Mouse (Mus musculus) T-helper 1 cell (primary cell): ENCODE data around the gene Bmpr1a.

Experiments used
- in situ Hi-C: fragments of 300-600 bp; cut with MboI, MseI; formaldehyde crosslinking; loops from one replicate; pipeline ENCODE4 v1.15.1; 2025; ENCODE audit warnings: high pct_unique_total_duplicates

Gene Bmpr1a

GRCm38 (mm10) chr14:34503325-34503647 is at the start of gene Bmpr1a:
Gene Bmpr1a, minus strand, starts transcription at chr14:34503341.
- in situ Hi-C loops: loop anchor here (5.0 kb wide), 1 partner anchor 44 kb away; no protein-coding TSS in a partner anchor

- in situ Hi-C loops: no loop called here
Measured at GRCm38 (mm10) chr14:34552226-34552625, 49.1 kb upstream of the Bmpr1a start.

GRCm38 (mm10) chr14:34549004-34549671 is 46.0 kb upstream of the Bmpr1a start:
- in situ Hi-C loops: loop anchor here (5.0 kb wide), 1 partner anchor 47 kb away; the partner anchor contains the start of gene Bmpr1a

GRCm38 (mm10) chr14:34548391-34549001 is 45.4 kb upstream of the Bmpr1a start:
- in situ Hi-C loops: loop anchor here (5.0 kb wide), 1 partner anchor 46 kb away; the partner anchor contains the start of gene Bmpr1a

GRCm38 (mm10) chr14:34544545-34544944 is 41.4 kb upstream of the Bmpr1a start:
- in situ Hi-C loops: no loop called here

GRCm38 (mm10) chr14:34544001-34544400 is 40.9 kb upstream of the Bmpr1a start:
- in situ Hi-C loops: no loop called here

GRCm38 (mm10) chr14:34543596-34543995 is 40.5 kb upstream of the Bmpr1a start:
- in situ Hi-C loops: no loop called here

GRCm38 (mm10) chr14:34541896-34542295 is 38.8 kb upstream of the Bmpr1a start:
- in situ Hi-C loops: no loop called here

- in situ Hi-C loops: no loop called here
Measured at GRCm38 (mm10) chr14:34540685-34541162, 37.6 kb upstream of the Bmpr1a start.

- in situ Hi-C loops: no loop called here
Measured at GRCm38 (mm10) chr14:34535883-34536282, 32.7 kb upstream of the Bmpr1a start.

GRCm38 (mm10) chr14:34533537-34533936 is 30.4 kb upstream of the Bmpr1a start:
- in situ Hi-C loops: no loop called here

- in situ Hi-C loops: no loop called here
Measured at GRCm38 (mm10) chr14:34532536-34532935, 29.4 kb upstream of the Bmpr1a start.

GRCm38 (mm10) chr14:34528804-34529203 is 25.7 kb upstream of the Bmpr1a start:
- in situ Hi-C loops: no loop called here

- in situ Hi-C loops: no loop called here
Measured at GRCm38 (mm10) chr14:34522701-34523100, 19.6 kb upstream of the Bmpr1a start, which contains the start of gene 9230112D13Rik. Gene 9230112D13Rik, minus strand, starts transcription at chr14:34522801.

GRCm38 (mm10) chr14:34517959-34518544 is 14.9 kb upstream of the Bmpr1a start:
- in situ Hi-C loops: no loop called here

- in situ Hi-C loops: no loop called here
Measured at GRCm38 (mm10) chr14:34516960-34517577, 13.9 kb upstream of the Bmpr1a start.

GRCm38 (mm10) chr14:34515860-34516259 is 12.7 kb upstream of the Bmpr1a start:
- in situ Hi-C loops: no loop called here

- in situ Hi-C loops: no loop called here
Measured at GRCm38 (mm10) chr14:34514120-34514519, 11.0 kb upstream of the Bmpr1a start.

GRCm38 (mm10) chr14:34512602-34513001 is 9.5 kb upstream of the Bmpr1a start:
- in situ Hi-C loops: no loop called here

- in situ Hi-C loops: no loop called here
Measured at GRCm38 (mm10) chr14:34511901-34512300, 8.8 kb upstream of the Bmpr1a start.

- in situ Hi-C loops: no loop called here
Measured at GRCm38 (mm10) chr14:34508842-34509439, 5.8 kb upstream of the Bmpr1a start.
